Mouse (Mus musculus): Measurements from ENCODE around the gene Ppt2.

DNA sequence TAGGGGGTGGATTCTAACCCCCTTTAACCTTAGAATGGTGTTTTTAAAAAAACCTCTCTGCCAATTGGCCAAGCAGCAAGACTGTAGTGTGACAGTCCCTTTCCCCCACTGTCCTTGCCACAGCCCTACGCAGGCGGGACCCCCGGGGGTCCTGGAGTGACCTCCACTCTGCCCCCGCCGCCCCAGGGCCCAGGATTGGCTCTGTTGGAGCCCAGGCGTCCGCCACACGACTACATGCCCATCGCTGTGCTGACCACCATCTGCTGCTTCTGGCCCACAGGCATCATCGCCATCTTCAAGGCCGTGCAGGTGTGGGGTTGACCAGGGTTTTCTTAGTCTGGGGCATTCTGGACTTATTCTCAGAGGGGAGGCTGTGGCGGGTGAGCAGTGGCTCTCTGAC lies 3.3 kb upstream of the Ppt2 start:
- TF ChIP-seq CTCF (IDR thresholded peaks at IDR 0.05; ENCODE audit: insufficient read depth, low read length) (no peak), POLR2A (IDR thresholded peaks at IDR 0.05; ENCODE audit: borderline replicate concordance, extremely low read depth, low read depth, low read length) (no peak)
